Mouse (Mus musculus) ovary, postnatal 14 days (tissue): ENCODE data around the gene Ccdc130.

Experiments used
- DNase-seq: peaks from one replicate; pipeline ENCODE4 v3.0.0; 2022; ENCODE audit warnings: low spot score

Gene Ccdc130

DNA sequence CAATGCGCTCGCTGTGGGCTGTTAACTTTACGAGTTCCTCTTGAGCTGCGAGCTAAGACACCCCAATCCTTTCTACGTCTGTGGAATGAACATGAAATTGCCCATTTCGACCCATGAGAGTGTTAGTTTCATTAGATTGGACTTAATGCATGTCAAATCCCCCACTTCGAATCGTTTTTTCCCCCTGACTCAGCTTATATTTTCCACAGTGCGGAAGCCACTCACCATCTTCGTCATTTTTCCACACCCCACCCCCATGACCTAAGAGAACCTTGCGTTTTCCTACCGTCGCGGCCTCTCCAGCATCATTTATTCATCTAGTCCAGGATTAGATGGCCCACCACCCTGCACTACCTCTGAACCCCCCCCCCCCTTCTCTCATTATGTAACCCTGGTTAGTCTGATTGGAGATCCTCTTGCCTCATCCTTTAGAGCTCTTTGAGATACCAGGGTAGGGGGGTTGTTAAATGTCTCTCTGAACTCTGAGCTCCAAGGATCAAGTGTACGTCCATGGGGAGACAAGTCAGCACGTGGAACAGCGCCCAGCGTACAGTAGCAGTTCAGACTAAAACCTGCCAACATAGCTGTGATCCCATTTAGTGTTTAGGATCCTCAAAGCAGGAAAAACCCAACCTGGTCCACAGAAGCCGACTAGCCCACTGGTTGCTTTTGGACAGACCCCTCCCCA is 32.5 kb downstream of the Ccdc130 start:
- DNase-seq, result no peak

DNA sequence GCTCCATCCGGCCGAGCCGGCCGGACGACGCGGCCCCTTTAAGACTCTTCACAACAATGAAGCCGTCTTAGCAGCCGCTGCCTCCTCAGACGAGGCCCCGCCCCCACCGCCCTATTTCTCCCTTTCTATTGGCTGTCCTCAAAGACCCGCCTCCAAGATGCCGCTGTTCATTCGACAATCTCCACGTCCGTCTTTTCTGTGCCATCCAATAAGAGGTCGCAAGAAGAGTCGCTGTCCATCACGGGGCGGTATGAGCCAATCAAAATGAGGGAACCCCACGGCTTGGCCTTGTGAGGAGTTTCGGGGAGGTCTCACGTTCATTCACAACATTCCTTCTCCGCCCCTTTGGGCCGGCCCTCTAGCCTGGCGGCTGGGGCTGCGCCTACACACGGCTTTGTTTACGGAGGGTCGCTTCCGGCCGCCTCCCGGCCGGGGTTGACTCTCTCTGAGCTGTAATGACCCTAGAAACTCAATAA is 33.1 kb downstream of the Ccdc130 start, which contains the start of gene Zswim4:
Gene Zswim4, minus strand, starts transcription at position 58 of the 476 bp plus-strand sequence.
- DNase-seq, result peak; percentile 98

DNA sequence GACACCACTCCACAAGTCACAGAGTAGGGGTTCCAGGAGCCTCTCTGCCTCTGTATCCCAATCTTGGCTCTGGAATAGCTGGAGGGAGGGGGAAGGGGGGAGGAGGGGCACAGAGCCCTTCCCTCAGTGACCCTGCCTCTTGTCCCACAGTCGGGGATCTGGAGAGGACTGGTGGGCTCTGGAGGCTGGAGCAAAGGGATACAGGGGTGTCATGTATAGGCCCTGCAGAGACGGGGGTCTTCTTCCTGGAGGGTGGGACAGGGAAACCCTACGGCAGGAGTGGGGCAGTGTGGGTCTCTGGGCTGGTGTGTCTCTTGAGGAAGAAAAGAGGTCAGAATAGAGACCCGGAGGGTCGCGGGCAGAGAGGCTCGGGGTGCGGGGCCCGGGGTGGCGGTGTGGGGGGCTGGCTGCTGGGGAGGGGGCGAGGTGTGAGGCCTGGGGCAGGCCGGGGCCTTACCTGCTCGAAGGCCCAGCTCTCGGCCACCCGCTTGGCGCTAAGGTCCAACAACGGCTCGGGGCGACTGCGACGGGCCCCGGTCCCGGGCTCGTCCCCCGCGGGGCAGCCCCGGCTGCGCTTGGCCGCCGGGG is 33.7 kb downstream of the Ccdc130 start:
- DNase-seq, result no peak

- DNase-seq, result no peak
Measured at GRCm38 (mm10) chr8:84235746-84236409, 34.3 kb downstream of the Ccdc130 start.

DNA sequence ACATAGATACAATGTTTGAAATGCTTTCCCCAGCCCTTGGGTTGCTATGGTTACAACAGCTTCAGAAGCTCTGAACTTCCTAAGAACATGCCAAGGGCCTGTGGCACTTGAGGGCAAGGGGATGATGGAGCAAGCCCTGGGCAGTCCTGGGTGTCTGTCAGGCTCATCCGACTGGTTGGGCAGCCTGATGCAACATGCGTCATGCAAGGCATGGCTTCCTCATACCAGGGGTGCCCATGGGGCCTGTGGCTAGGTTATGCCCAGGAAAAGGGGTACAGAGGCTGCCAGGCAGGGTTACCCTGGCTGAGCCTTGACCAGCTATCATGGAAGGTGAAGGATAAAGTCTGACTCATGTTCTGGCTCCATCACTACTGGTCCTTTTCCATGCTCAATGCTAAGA is 37.1 kb downstream of the Ccdc130 start:
- no peak for DNase-seq

- no peak for DNase-seq
Measured at GRCm38 (mm10) chr8:84230735-84231134, 39.4 kb downstream of the Ccdc130 start.

GRCm38 (mm10) chr8:84223322-84224029 is 46.7 kb downstream of the Ccdc130 start:
- no peak for DNase-seq

DNA sequence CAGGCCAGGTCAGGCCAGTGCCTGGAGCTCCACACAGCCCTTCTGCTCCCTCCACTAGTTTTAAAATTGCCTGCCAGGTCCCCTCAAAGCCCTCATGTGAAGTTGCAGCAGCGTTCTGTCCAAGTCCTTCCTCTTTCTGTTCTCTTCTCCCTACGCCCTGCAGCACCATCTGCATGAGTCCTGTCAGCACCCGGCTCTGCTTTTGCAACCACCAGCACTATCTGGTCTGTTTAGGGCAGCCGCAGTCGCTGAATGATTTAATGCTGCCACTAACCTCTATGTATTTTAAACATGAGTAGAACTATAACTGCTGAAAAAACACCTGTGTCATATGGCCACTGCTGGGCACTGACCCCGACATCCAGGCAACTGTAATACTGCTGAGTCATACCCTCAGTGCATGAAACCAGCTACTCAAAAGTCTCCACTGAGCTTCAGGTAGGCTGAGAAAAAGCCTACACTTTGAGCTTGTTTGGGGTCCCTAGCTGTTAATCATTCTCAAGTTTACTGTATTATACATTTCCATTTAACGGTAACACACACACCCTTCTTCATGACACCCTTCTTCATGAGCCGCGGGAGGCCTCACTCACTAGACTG is 47.5 kb downstream of the Ccdc130 start:
- DNase-seq, result no peak

DNA sequence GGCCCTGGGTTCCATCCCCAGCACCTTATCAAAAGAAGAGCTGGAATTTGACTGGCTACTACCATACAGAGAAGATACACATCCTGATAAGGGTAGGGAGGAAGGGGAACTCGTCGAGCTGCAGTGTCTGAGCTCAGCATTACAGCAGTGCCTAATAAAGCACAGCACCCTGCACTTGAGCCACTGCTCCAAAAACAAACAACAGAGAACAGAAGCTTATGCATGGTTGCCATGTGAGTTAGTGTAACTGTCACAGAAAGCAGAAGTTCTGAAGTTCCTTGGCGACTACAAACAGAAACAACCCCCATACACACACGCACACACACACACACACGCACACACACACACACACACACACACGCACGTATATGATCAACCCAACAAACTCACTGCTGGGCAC is 50.1 kb downstream of the Ccdc130 start:
- DNase-seq, result no peak

DNA sequence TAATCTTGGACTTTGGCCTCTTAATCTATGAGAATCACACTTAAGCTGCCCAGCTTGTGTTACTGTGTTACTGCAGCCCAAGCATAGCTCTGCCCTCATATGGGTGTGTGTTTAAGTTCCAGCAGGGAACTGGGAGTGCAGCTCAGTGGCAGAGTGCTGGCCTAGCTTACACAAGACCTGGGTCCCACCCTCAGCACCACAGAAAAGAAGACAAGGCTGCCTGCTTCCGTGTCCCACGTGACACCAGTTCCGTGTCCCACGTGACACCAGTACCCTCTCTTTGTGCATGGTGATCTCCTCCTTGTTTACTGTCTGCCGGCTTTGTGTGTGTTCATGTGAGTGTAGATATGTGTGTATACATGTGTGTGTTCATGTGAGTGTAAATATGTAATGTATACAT is 52.0 kb downstream of the Ccdc130 start:
- DNase-seq, result no peak

DNA sequence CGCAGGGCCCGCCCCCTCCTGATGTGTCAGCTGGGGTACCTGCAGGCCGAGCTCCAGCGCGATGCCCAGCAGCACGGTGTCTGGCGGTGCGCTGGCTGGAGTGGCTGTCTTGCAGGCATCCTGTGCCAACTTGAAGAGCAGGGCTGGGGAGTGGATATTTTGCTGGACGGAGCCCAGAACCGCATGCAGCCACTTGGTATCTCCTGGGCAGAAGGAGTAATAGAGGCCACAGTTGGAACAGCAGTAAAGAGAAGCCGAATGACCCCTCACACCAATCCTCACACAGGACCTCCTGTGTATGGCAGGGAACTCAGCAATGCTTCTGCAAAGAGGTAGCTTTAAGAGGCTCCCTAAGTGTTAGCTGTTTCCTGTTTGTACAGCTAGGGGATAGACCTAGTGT is 53.0 kb downstream of the Ccdc130 start:
- no peak for DNase-seq

DNA sequence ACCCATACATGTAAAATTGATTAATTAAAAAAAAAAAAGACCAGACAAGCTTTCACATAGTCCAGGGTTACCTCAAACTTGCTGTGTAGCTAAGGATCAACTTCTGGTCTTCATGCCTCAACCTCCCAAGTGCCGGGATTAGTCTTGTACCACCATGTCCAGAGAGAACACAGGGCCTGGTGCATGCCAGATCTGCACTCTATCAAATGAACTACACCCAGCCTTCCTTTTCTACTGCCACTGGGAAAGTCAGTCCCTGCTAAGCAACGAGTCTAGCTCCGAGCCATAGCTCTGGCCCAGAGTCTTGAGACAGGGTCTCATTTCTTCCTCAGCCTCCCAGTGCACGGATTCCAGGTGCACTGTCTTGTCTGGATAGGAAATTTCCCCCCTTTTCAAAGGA is 56.9 kb downstream of the Ccdc130 start:
- no peak for DNase-seq

- no peak for DNase-seq
Measured at GRCm38 (mm10) chr8:84211881-84212563, 58.2 kb downstream of the Ccdc130 start.

- DNase-seq, result no peak
Measured at GRCm38 (mm10) chr8:84211202-84211601, 59.0 kb downstream of the Ccdc130 start.

DNA sequence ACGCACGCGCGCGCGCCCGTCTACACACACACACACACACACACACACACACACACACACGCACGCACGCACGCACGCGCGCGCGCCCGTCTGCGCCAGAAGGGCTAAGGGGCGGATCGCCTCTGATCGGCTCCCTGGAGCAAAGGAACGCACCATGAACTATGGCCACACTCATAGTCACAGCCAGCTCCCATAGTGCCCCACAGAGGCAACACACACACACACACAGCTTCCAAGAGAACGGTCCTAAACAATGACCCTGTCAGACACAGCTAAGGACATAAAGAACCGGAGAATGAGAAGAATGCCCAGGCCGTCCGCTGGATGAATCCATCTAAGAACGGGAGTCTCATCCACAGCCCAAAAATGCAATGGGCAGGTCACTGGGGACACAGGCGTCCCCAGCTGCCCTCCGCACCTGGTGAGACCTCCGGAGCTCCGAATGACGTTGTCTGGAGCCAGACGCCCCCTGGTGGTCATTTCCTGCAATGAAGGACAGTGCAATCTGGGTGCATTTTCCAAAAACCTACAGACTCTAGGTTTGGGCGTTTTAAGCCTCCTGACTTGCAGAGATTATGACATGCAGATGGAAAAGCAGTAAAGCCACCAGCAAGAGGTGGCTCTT is 59.9 kb downstream of the Ccdc130 start:
- DNase-seq, result peak; percentile 77

DNA sequence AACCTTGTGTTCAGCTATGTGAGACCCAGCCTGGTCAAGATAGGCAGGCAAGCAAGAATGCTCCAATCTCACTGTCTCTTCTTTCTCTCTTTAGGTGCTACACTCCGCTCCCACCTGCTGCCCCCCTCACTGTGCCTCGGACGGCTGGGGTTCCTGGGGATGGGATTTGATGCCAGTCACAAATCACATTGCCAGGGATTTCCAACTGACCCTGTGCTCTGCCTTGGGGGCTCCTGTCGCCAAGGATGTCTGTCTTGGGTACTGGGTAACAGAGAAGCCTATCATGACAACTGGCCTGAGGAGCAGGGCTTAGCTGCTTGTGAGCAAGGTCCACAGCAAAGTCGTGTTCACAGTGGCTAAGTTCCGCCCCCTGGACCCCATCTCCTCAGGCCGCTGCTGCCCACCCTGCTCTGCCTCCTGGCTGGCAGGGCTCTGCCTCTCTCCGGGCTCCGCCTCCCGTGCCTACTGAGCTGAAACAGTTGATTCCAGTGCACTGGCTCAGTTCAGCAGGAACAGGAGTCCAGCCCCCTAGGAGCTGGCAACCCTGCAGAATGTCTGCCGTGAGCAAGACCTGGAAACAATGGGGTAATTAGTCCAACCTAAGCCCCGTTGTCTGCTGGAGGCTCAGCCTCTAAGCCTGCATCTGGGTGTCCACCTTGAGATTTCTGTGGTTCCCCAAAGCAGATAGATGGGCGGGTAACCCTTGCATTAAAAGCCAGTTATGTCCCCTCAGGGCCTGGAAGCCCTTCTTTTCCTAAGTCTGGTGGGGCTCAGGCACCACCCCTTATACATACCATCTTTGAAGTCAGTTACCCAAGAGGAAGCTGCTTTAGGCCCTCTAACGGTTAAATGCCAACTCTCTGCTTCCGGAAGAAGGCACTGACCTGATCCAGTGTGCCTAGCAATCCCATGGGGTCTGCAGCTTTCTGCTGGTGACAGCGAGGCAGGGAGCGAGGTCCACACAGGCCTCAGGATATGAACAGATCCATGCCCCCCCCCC is 61.5 kb downstream of the Ccdc130 start:
- no peak for DNase-seq

- DNase-seq, result no peak
Measured at GRCm38 (mm10) chr8:84207811-84208210, 62.4 kb downstream of the Ccdc130 start.
